ENCODE assay signal across 8 mouse cellular contexts in the genomic region with DNA sequence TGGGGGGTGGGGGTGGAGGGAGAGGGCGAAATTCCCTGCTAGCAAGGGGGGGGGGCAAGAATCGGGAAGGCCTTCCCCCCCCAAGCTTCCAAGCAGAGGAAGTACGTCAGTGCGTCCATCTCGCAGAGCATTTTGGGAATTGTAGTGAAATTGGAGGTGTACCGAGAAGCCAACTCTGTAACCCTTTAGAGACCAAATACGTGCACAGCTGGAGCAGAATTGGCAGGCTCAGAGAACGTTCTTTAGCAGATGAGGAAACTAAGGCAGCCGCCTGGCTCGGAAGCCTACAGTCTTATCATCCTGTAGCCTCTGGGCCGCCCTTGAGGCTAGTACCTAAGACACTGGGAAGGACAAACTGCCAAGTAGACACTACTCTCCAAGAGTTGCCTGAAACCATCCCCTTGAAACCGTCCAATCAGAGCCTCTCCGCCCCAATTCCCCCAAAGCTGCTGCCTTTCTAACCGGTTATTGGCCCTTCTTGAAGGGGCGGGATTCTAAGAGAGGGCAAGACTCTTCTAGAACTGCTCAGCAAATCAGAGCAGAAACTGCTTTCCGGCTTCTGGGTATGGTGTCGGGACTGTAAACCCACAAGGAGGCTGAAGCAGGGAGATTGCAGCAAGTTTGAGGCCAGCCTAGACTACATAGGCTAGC. TPM values are rescaled to one million over a fixed set of nuclear protein-coding genes. Genes with fewer than 3 reads are reported as not detected.
A peak's percentile ranks its signal among the peaks of the same experiment; 100 is the strongest.
DNase-seq lines count a peak whose midpoint lies in the region; ATAC-seq and TF ChIP-seq lines count a peak whose summit lies in the region.

No protein-coding gene starts in this region.

- ATAC-seq in forebrain, embryonic 16.5 days = peak; percentile 65
- peak; percentile 51 for ATAC-seq in lung, embryonic 14.5 days (ENCODE audit: insufficient read depth)

- intact Hi-C loops in heart, postnatal 25 days (cut with DNase I) = no loop called here

- H3K9me3 ChIP-seq in forebrain, embryonic 16.5 days (ENCODE audit: control insufficient read depth, low read length) = no peaks in the 10 kb centered on the region
- H3K9me3 ChIP-seq in lung, embryonic 14.5 days (ENCODE audit: low read depth, low read length) = no peaks in the 10 kb centered on the region

- H3K4me2 ChIP-seq in forebrain, embryonic 16.5 days (ENCODE audit: low read length) = peak overlapping the region; percentile 79
- peak overlapping the region; percentile 75 for H3K4me2 ChIP-seq in lung, embryonic 14.5 days

- peak overlapping the region; percentile 65 for H3K27ac ChIP-seq in forebrain, embryonic 16.5 days (ENCODE audit: low read length)
- H3K27ac ChIP-seq in lung, embryonic 14.5 days (ENCODE audit: low read depth) = peak overlapping the region; percentile 73
- H3K27ac ChIP-seq in olfactory bulb, adult 2 months (ENCODE audit: insufficient read depth, low read depth, low read length) = peak overlapping the region; percentile 90

- TF ChIP-seq POLR2A in olfactory bulb, adult 2 months (IDR thresholded peaks at IDR 0.05; ENCODE audit: insufficient read depth, low read depth, low read length) = no peak

- H3K4me3 ChIP-seq in forebrain, embryonic 16.5 days (replicated peaks; ENCODE audit: low read length) = peak overlapping the region; percentile 48
- peak overlapping the region; percentile 40 for H3K4me3 ChIP-seq in lung, embryonic 14.5 days (ENCODE audit: low read depth, low read length)
- H3K4me3 ChIP-seq in olfactory bulb, adult 2 months (ENCODE audit: insufficient read depth, low read depth, low read length) = peak overlapping the region; percentile 51

- H3K27me3 ChIP-seq in forebrain, embryonic 16.5 days (replicated peaks; ENCODE audit: control insufficient read depth, insufficient read depth, low read length) = no peaks in the 10 kb centered on the region
- H3K27me3 ChIP-seq in lung, embryonic 14.5 days (ENCODE audit: insufficient read depth, low read length) = no peaks in the 10 kb centered on the region

- peaks cover 9% of the 10 kb centered on the region for H3K36me3 ChIP-seq in forebrain, embryonic 16.5 days (ENCODE audit: control insufficient read depth, insufficient read depth)
- H3K36me3 ChIP-seq in lung, embryonic 14.5 days (ENCODE audit: insufficient read depth) = peaks cover 22% of the 10 kb centered on the region

- peak; percentile 89 for DNase-seq in Muller cell, postnatal 12 days (ENCODE audit: inconsistent ontology term)
- DNase-seq in cerebellum, adult 18-20 months = peak; percentile 81 to 87
- peak; percentile 58 for DNase-seq in heart, postnatal 25 days (ENCODE audit: low spot score)
- DNase-seq in layer of hippocampus, adult 18-20 months (ENCODE audit: low spot score in 2 of 2) = peak; percentile 75 to 93
- peak; percentile 96 for DNase-seq in lung, embryonic 14.5 days
- DNase-seq in thymus, postnatal 14 days = peak; percentile 74

- H3K9ac ChIP-seq in forebrain, embryonic 16.5 days (replicated peaks; ENCODE audit: low read depth, low read length) = peak overlapping the region; percentile 82
- peak overlapping the region; percentile 68 for H3K9ac ChIP-seq in lung, embryonic 14.5 days

- peaks cover 40% of the 10 kb centered on the region for H3K4me1 ChIP-seq in forebrain, embryonic 16.5 days (replicated peaks; ENCODE audit: control insufficient read depth, insufficient read depth, low read length)
- peaks cover 19% of the 10 kb centered on the region for H3K4me1 ChIP-seq in lung, embryonic 14.5 days (ENCODE audit: insufficient read depth)
- H3K4me1 ChIP-seq in olfactory bulb, adult 2 months (ENCODE audit: control insufficient read depth, insufficient read depth, low read length) = peaks cover 45% of the 10 kb centered on the region

- WGBS in forebrain, embryonic 16.5 days = 2% methylated on average over 17 of the region's 17 CpGs
- 3% methylated on average over 17 of the region's 17 CpGs for WGBS in lung, embryonic 14.5 days
- 1% methylated on average over 17 of the region's 17 CpGs for WGBS in olfactory bulb, adult 2 months

- TF ChIP-seq CTCF in lung, embryonic 14.5 days (IDR thresholded peaks at IDR 0.05; ENCODE audit: low read depth) = no peak
- TF ChIP-seq CTCF in olfactory bulb, adult 2 months (IDR thresholded peaks at IDR 0.05; ENCODE audit: insufficient read depth, low read depth, low read length) = no peak

RNA-seq across cellular contexts. Expression of a gene that starts 0.9 kb away (rescaled TPM):
- 28.0 and 30.4 TPM in 2 replicates for polyA plus RNA-seq in forebrain, embryonic 16.5 days (2015; fragmentation: Nextera tagmentation; extraction: Ambion mirVana)
- 10 to 100 TPM; 20.2 to 23.6 TPM for total RNA-seq in heart, postnatal 25 days (2021)
- total RNA-seq in layer of hippocampus, adult 18-20 months (2021) = 10 to 100 TPM; 53.8 to 57.2 TPM
- polyA plus RNA-seq in lung, embryonic 14.5 days (2014; fragmentation: Nextera tagmentation; extraction: Ambion mirVana) = 27.3 and 35.0 TPM in 2 replicates
- not detected in 2 replicates for polyA plus RNA-seq in olfactory bulb, adult 2 months (2012; ENCODE audit: insufficient read depth, insufficient read length, low replicate concordance, missing spikeins)

RNA-seq across cellular contexts. Expression of a gene that starts 11.9 kb away (rescaled TPM):
- 3.1 and 3.6 TPM in 2 replicates for polyA plus RNA-seq in forebrain, embryonic 16.5 days (2015; fragmentation: Nextera tagmentation; extraction: Ambion mirVana)
- total RNA-seq in heart, postnatal 25 days (2021) = 1 to 10 TPM; 3.2 to 4.0 TPM
- 10 to 100 TPM; 50.1 to 50.7 TPM for total RNA-seq in layer of hippocampus, adult 18-20 months (2021)
- 3.7 and 4.8 TPM in 2 replicates for polyA plus RNA-seq in lung, embryonic 14.5 days (2014; fragmentation: Nextera tagmentation; extraction: Ambion mirVana)
- not detected in 2 replicates for polyA plus RNA-seq in olfactory bulb, adult 2 months (2012; ENCODE audit: insufficient read depth, insufficient read length, low replicate concordance, missing spikeins)

RNA-seq across cellular contexts. Expression of a gene that starts 15.8 kb away (rescaled TPM):
- 0.46 and 0.91 TPM in 2 replicates for polyA plus RNA-seq in forebrain, embryonic 16.5 days (2015; fragmentation: Nextera tagmentation; extraction: Ambion mirVana)
- total RNA-seq in heart, postnatal 25 days (2021) = not detected
- total RNA-seq in layer of hippocampus, adult 18-20 months (2021) = under 1 TPM; 0.20 to 0.40 TPM
- polyA plus RNA-seq in lung, embryonic 14.5 days (2014; fragmentation: Nextera tagmentation; extraction: Ambion mirVana) = not detected in 2 replicates
- polyA plus RNA-seq in olfactory bulb, adult 2 months (2012; ENCODE audit: insufficient read depth, insufficient read length, low replicate concordance, missing spikeins) = not detected in 2 replicates

RNA-seq across cellular contexts. Expression of a gene that starts 20.4 kb away (rescaled TPM):
- polyA plus RNA-seq in forebrain, embryonic 16.5 days (2015; fragmentation: Nextera tagmentation; extraction: Ambion mirVana) = not detected in 2 replicates
- total RNA-seq in heart, postnatal 25 days (2021) = not detected
- not detected for total RNA-seq in layer of hippocampus, adult 18-20 months (2021)
- 2.2 and 2.3 TPM in 2 replicates for polyA plus RNA-seq in lung, embryonic 14.5 days (2014; fragmentation: Nextera tagmentation; extraction: Ambion mirVana)
- not detected in 2 replicates for polyA plus RNA-seq in olfactory bulb, adult 2 months (2012; ENCODE audit: insufficient read depth, insufficient read length, low replicate concordance, missing spikeins)

RNA-seq across cellular contexts. Expression of a gene that starts 21.2 kb away (rescaled TPM):
- polyA plus RNA-seq in forebrain, embryonic 16.5 days (2015; fragmentation: Nextera tagmentation; extraction: Ambion mirVana) = 34.4 and 34.7 TPM in 2 replicates
- total RNA-seq in heart, postnatal 25 days (2021) = 10 to 100 TPM; 76.3 to 80.1 TPM
- 100 to 1,000 TPM; 118 to 123 TPM for total RNA-seq in layer of hippocampus, adult 18-20 months (2021)
- 22.9 and 26.8 TPM in 2 replicates for polyA plus RNA-seq in lung, embryonic 14.5 days (2014; fragmentation: Nextera tagmentation; extraction: Ambion mirVana)
- not detected in 2 replicates for polyA plus RNA-seq in olfactory bulb, adult 2 months (2012; ENCODE audit: insufficient read depth, insufficient read length, low replicate concordance, missing spikeins)

Comparison
In these comparisons a context has a peak if more than half of its experiments do, and no peak if none do; other contexts are left out.
1. Peak in every context shown above with its lines: DNase-seq, ATAC-seq, H3K4me3 ChIP-seq and H3K27ac ChIP-seq.
2. RNA of a gene that starts 0.9 kb away (polyA plus RNA-seq): 27.3 to 35.0 TPM in lung, embryonic 14.5 days and 28.0 to 30.4 TPM in forebrain, embryonic 16.5 days; not detected in olfactory bulb, adult 2 months; every median in the first group is over 10 times any median in the second.